Mouse (Mus musculus): ENCODE measurements around the gene Ubxn10. TPM values are rescaled to one million over a fixed set of nuclear protein-coding genes. Genes with fewer than 3 reads are reported as not detected.

Ubxn10 gene
- polyA plus RNA-seq, 1 experiment from 2014 or later = 4.5 TPM

GRCm38 (mm10) chr4:138700184-138700982 is 36.6 kb downstream of the Ubxn10 start:
- Histone ChIP-seq H3K4me1 (ENCODE audit: control insufficient read depth, insufficient read depth, low read depth, low read length) (no peaks in the 10 kb centered on the region; the same call in 1 of the 2 replicates), H3K27ac (ENCODE audit: low read depth, low read length) (no peak overlapping the region), H3K4me3 (ENCODE audit: low read length) (no peak overlapping the region), H3K4me2 (ENCODE audit: low read length) (no peak overlapping the region), H3K27me3 (replicated peaks; ENCODE audit: control insufficient read depth, insufficient read depth, low read length) (no peaks in the 10 kb centered on the region), H3K9ac (ENCODE audit: low read depth, low read length) (no peak overlapping the region), H3K9me3 (ENCODE audit: control insufficient read depth, low read length) (no peaks in the 10 kb centered on the region), H3K36me3 (ENCODE audit: control insufficient read depth, insufficient read depth, low read length) (no peaks in the 10 kb centered on the region)
- peak; percentile 78 for ATAC-seq
- WGBS = 28% methylated on average over 15 of the region's 15 CpGs

DNA sequence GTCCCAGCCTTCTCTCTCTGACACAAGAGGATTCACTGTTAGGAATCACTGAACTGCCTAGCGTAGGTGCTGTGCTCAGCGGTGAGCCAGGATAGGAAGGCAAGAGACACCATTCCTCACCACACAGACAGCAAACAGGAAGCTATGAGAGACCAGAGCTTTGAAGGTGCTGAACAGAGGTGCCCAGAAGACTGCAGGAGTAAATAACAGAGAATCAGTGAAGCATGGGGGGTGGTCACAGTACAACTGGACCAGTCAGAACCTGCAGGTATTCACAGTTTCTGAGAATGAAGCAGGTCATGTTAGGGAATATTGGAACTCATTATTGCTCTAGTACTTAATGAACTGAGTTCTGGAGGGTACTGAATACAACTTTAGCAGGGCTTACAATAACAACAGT is 38.7 kb downstream of the Ubxn10 start:
- Histone ChIP-seq H3K36me3 (ENCODE audit: control insufficient read depth, insufficient read depth, low read length) (no peaks in the 10 kb centered on the region), H3K27ac (ENCODE audit: low read depth, low read length) (no peak overlapping the region), H3K9me3 (ENCODE audit: control insufficient read depth, low read length) (no peaks in the 10 kb centered on the region), H3K4me2 (ENCODE audit: low read length) (no peak overlapping the region), H3K27me3 (replicated peaks; ENCODE audit: control insufficient read depth, insufficient read depth, low read length) (no peaks in the 10 kb centered on the region), H3K4me1 (ENCODE audit: control insufficient read depth, insufficient read depth, low read depth, low read length) (peaks cover 3% of the 10 kb centered on the region), H3K4me3 (ENCODE audit: low read length) (no peak overlapping the region), H3K9ac (ENCODE audit: low read depth, low read length) (no peak overlapping the region)
- no peak for ATAC-seq
- 59% methylated on average over 2 of the region's 2 CpGs for WGBS

- no peak overlapping the region for H3K27ac ChIP-seq (ENCODE audit: low read depth, low read length)
- no peak for ATAC-seq
Measured at GRCm38 (mm10) chr4:138697166-138697860, 39.7 kb downstream of the Ubxn10 start.

DNA sequence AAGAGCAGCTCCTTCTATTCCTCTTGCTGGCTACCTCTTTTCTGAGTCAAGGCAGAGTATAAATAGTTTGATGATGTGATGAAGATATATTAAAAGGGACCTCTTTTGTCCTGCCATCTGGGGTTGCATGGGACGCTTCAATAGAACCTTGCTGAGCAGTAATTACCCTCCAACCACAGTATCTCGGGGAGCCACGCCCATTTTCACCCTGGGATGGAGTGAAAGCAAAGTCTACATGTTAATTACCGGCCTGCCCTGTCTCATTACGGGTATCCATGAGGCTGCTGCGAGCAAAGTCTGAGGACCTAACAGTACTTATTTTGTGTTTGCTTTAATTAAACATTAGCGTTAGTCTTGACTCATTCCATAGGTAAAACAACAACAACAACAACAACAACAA is 40.2 kb downstream of the Ubxn10 start:
- H3K27me3 ChIP-seq (replicated peaks; ENCODE audit: control insufficient read depth, insufficient read depth, low read length) = no peaks in the 10 kb centered on the region; the same call in 1 of the 2 replicates
- H3K27ac ChIP-seq (ENCODE audit: low read depth, low read length) = no peak overlapping the region
- no peak overlapping the region for H3K4me2 ChIP-seq (ENCODE audit: low read length)
- no peak for ATAC-seq
- no peaks in the 10 kb centered on the region for H3K36me3 ChIP-seq (ENCODE audit: control insufficient read depth, insufficient read depth, low read length)
- no peak overlapping the region for H3K9ac ChIP-seq (ENCODE audit: low read depth, low read length)
- WGBS = 18% methylated on average over 7 of the region's 7 CpGs
- H3K4me1 ChIP-seq (ENCODE audit: control insufficient read depth, insufficient read depth, low read depth, low read length) = peaks cover 12% of the 10 kb centered on the region
- no peak overlapping the region for H3K4me3 ChIP-seq (ENCODE audit: low read length)
- no peaks in the 10 kb centered on the region for H3K9me3 ChIP-seq (ENCODE audit: control insufficient read depth, low read length)

More at GRCm38 (mm10) chr4:138697166-138697860, 39.7 kb downstream of the Ubxn10 start:
- Histone ChIP-seq H3K9me3 (ENCODE audit: control insufficient read depth, low read length) (no peaks in the 10 kb centered on the region), H3K36me3 (ENCODE audit: control insufficient read depth, insufficient read depth, low read length) (no peaks in the 10 kb centered on the region), H3K4me1 (ENCODE audit: control insufficient read depth, insufficient read depth, low read depth, low read length) (peaks cover 7% of the 10 kb centered on the region), H3K9ac (ENCODE audit: low read depth, low read length) (no peak overlapping the region), H3K27me3 (replicated peaks; ENCODE audit: control insufficient read depth, insufficient read depth, low read length) (no peaks in the 10 kb centered on the region), H3K4me2 (ENCODE audit: low read length) (no peak overlapping the region), H3K4me3 (ENCODE audit: low read length) (no peak overlapping the region)
- 39% methylated on average over 8 of the region's 10 CpGs for WGBS

DNA sequence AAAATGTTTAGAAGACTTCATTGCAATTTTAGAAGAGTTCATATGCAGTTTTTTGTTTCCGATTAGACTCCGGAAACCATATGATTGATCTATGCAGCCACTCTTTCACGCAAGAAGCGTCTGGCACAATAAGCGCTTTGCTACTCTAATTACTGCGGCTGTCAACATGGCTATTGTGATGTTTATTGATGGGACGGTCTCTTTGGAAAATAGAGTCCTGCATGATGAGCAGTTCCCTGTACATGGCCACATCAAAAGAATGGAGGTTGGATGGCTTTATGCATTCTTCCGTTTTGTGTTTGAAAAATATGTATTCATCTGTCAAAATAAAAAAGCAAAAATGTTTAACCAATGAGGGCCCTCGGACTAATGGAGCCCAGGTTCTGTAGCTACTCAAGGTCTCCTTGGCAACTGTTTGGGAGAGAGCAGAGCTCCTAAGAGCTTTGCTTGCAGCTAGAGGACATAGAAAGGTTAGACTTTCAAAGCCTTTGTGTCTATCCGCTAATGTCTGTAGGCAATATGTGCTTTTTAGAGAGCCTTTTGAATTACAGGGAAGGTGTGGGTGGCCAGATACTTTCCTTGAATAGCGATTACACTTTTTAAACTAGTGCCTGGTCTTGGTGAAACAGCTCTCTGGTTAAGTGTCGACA is 43.8 kb downstream of the Ubxn10 start:
- Histone ChIP-seq H3K9ac (ENCODE audit: low read depth, low read length) (no peak overlapping the region), H3K9me3 (ENCODE audit: control insufficient read depth, low read length) (no peaks in the 10 kb centered on the region), H3K27ac (ENCODE audit: low read depth, low read length) (peak overlapping the region; percentile 44; the same call in 1 of the 2 replicates), H3K36me3 (ENCODE audit: control insufficient read depth, insufficient read depth, low read length) (no peaks in the 10 kb centered on the region), H3K27me3 (replicated peaks; ENCODE audit: control insufficient read depth, insufficient read depth, low read length) (no peaks in the 10 kb centered on the region; the same call in 1 of the 2 replicates), H3K4me2 (ENCODE audit: low read length) (no peak overlapping the region), H3K4me3 (ENCODE audit: low read length) (no peak overlapping the region), H3K4me1 (ENCODE audit: control insufficient read depth, insufficient read depth, low read depth, low read length) (peaks cover 37% of the 10 kb centered on the region)
- WGBS = 15% methylated on average over 12 of the region's 12 CpGs
- 0 out of 2 replicates have a peak, but pooled peaks have one; percentile 34 for ATAC-seq

GRCm38 (mm10) chr4:138691443-138692181 is 45.4 kb downstream of the Ubxn10 start:
- WGBS = 8% methylated on average over 19 of the region's 19 CpGs
- no peak for ATAC-seq
- H3K27me3 ChIP-seq (replicated peaks; ENCODE audit: control insufficient read depth, insufficient read depth, low read length) = no peaks in the 10 kb centered on the region; the same call in 1 of the 2 replicates
- H3K4me3 ChIP-seq (ENCODE audit: low read length) = no peak overlapping the region
- no peaks in the 10 kb centered on the region for H3K36me3 ChIP-seq (ENCODE audit: control insufficient read depth, insufficient read depth, low read length)
- no peak overlapping the region for H3K27ac ChIP-seq (ENCODE audit: low read depth, low read length)
- peaks cover 37% of the 10 kb centered on the region for H3K4me1 ChIP-seq (ENCODE audit: control insufficient read depth, insufficient read depth, low read depth, low read length)
- 0 out of 2 replicates have a peak overlapping the region, but pooled peaks have one; percentile 7 for H3K9ac ChIP-seq (ENCODE audit: low read depth, low read length)
- H3K9me3 ChIP-seq (ENCODE audit: control insufficient read depth, low read length) = no peaks in the 10 kb centered on the region
- H3K4me2 ChIP-seq (ENCODE audit: low read length) = no peak overlapping the region

GRCm38 (mm10) chr4:138690561-138690960 is 46.4 kb downstream of the Ubxn10 start:
- Histone ChIP-seq H3K27me3 (replicated peaks; ENCODE audit: control insufficient read depth, insufficient read depth, low read length) (no peaks in the 10 kb centered on the region; the same call in 1 of the 2 replicates), H3K27ac (ENCODE audit: low read depth, low read length) (no peak overlapping the region), H3K4me3 (ENCODE audit: low read length) (no peak overlapping the region), H3K36me3 (ENCODE audit: control insufficient read depth, insufficient read depth, low read length) (no peaks in the 10 kb centered on the region), H3K9ac (ENCODE audit: low read depth, low read length) (no peak overlapping the region), H3K4me2 (ENCODE audit: low read length) (no peak overlapping the region), H3K4me1 (ENCODE audit: control insufficient read depth, insufficient read depth, low read depth, low read length) (peaks cover 37% of the 10 kb centered on the region), H3K9me3 (ENCODE audit: control insufficient read depth, low read length) (no peaks in the 10 kb centered on the region)
- WGBS = 5% methylated on average over 4 of the region's 4 CpGs
- ATAC-seq = no peak

- Histone ChIP-seq H3K4me3 (ENCODE audit: low read length) (no peak overlapping the region), H3K9ac (ENCODE audit: low read depth, low read length) (peak overlapping the region; percentile 3; the same call in 1 of the 2 replicates), H3K27me3 (replicated peaks; ENCODE audit: control insufficient read depth, insufficient read depth, low read length) (no peaks in the 10 kb centered on the region; the same call in 1 of the 2 replicates), H3K9me3 (ENCODE audit: control insufficient read depth, low read length) (no peaks in the 10 kb centered on the region), H3K27ac (ENCODE audit: low read depth, low read length) (no peak overlapping the region; the same call in 1 of the 2 replicates), H3K4me1 (ENCODE audit: control insufficient read depth, insufficient read depth, low read depth, low read length) (peaks cover 37% of the 10 kb centered on the region), H3K36me3 (ENCODE audit: control insufficient read depth, insufficient read depth, low read length) (no peaks in the 10 kb centered on the region), H3K4me2 (ENCODE audit: low read length) (no peak overlapping the region)
- peak; percentile 57 for ATAC-seq
- 9% methylated on average over 3 of the region's 3 CpGs for WGBS
Measured at GRCm38 (mm10) chr4:138689094-138689512, 47.9 kb downstream of the Ubxn10 start.
